Mouse (Mus musculus) brain, embryonic 14.5 days (tissue): ENCODE measurements around the gene Dlgap1.

Experiments
- CTCF ChIP-seq: fragments of 200-500 bp; IDR thresholded peaks from 2 replicates; pipeline ENCODE4 v1.5.1; 2012; ENCODE audit warnings: inconsistent platforms, mild to moderate bottlenecking, moderate library complexity, borderline replicate concordance; ENCODE audit not compliant: insufficient read depth, insufficient read length; ENCODE audit errors: extremely low read depth
- POLR2A ChIP-seq: fragments of 200-500 bp; IDR thresholded peaks from 2 replicates; pipeline ENCODE4 v1.6.1; 2012; ENCODE audit warnings: mild to moderate bottlenecking, inconsistent platforms, borderline replicate concordance; ENCODE audit not compliant: poor library complexity, insufficient read depth, insufficient read length, severe bottlenecking; ENCODE audit errors: extremely low read depth

- TF ChIP-seq CTCF (no peak), POLR2A (no peak)
Observed at GRCm38 (mm10) chr17:70347403-70347802, 378.5 kb downstream of the Dlgap1 start.
